Mouse (Mus musculus): ENCODE measurements around the gene Mpv17l.
"Not testable (repeated sequence)": the region's sequence is repeated elsewhere in the genome, so short reads cannot be mapped to it uniquely, and the experiment has no call there.

The Mpv17l gene

GRCm38 (mm10) chr16:13927456-13928075, 24.6 kb downstream of the Mpv17l start:
- DNase-seq (ENCODE audit: extremely low read depth, insufficient read length, low spot score): no peak

- no peak for DNase-seq (ENCODE audit: extremely low read depth, insufficient read length, low spot score)
These were observed 37.3 kb downstream of the Mpv17l start for GRCm38 (mm10) chr16:13940139-13940846.

GRCm38 (mm10) chr16:13940847-13941395, 38.0 kb downstream of the Mpv17l start:
- no peak for DNase-seq (ENCODE audit: extremely low read depth, insufficient read length, low spot score)

GRCm38 (mm10) chr16:13944178-13944577, 41.2 kb downstream of the Mpv17l start:
- no peak for DNase-seq (ENCODE audit: extremely low read depth, insufficient read length, low spot score)

- no peak for DNase-seq (ENCODE audit: extremely low read depth, insufficient read length, low spot score)
These were observed 41.8 kb downstream of the Mpv17l start for GRCm38 (mm10) chr16:13944752-13945151.

GRCm38 (mm10) chr16:13945153-13945552, 42.2 kb downstream of the Mpv17l start:
- DNase-seq (ENCODE audit: extremely low read depth, insufficient read length, low spot score): no peak

- DNase-seq (ENCODE audit: extremely low read depth, insufficient read length, low spot score): no peak
These were observed 43.3 kb downstream of the Mpv17l start for GRCm38 (mm10) chr16:13946306-13946705.

GRCm38 (mm10) chr16:13951245-13951644, 48.3 kb downstream of the Mpv17l start:
- DNase-seq (ENCODE audit: extremely low read depth, insufficient read length, low spot score): no peak

- no peak for DNase-seq (ENCODE audit: extremely low read depth, insufficient read length, low spot score)
These were observed 59.1 kb downstream of the Mpv17l start for GRCm38 (mm10) chr16:13962053-13962452.

- DNase-seq (ENCODE audit: extremely low read depth, insufficient read length, low spot score): peak; percentile 24
These were observed 66.1 kb downstream of the Mpv17l start for GRCm38 (mm10) chr16:13969096-13969495.

- DNase-seq (ENCODE audit: extremely low read depth, insufficient read length, low spot score): no peak
These were observed 69.1 kb downstream of the Mpv17l start for GRCm38 (mm10) chr16:13972051-13972450.

GRCm38 (mm10) chr16:13976358-13976896, 73.5 kb downstream of the Mpv17l start:
- DNase-seq (ENCODE audit: extremely low read depth, insufficient read length, low spot score): not testable (repeated sequence)

GRCm38 (mm10) chr16:13977026-13977425, 74.1 kb downstream of the Mpv17l start:
- not testable (repeated sequence) for DNase-seq (ENCODE audit: extremely low read depth, insufficient read length, low spot score)

- not testable (repeated sequence) for DNase-seq (ENCODE audit: extremely low read depth, insufficient read length, low spot score)
These were observed 78.8 kb downstream of the Mpv17l start for GRCm38 (mm10) chr16:13981726-13982125.

GRCm38 (mm10) chr16:13983161-13983560, 80.2 kb downstream of the Mpv17l start:
- no peak for DNase-seq (ENCODE audit: extremely low read depth, insufficient read length, low spot score)

GRCm38 (mm10) chr16:13986197-13986573, 83.2 kb downstream of the Mpv17l start:
- DNase-seq (ENCODE audit: extremely low read depth, insufficient read length, low spot score): no peak

- DNase-seq (ENCODE audit: extremely low read depth, insufficient read length, low spot score): peak; percentile 6
These were observed 83.9 kb downstream of the Mpv17l start, which contains the start of the genes 2900011O08Rik and Ifitm7 for GRCm38 (mm10) chr16:13986574-13987478. TSS of gene 2900011O08Rik (plus strand) at chr16:13986604. TSS of gene Ifitm7 (minus strand) at chr16:13986888.

- peak; percentile 43 for DNase-seq (ENCODE audit: extremely low read depth, insufficient read length, low spot score)
These were observed 89.7 kb downstream of the Mpv17l start for GRCm38 (mm10) chr16:13992518-13993248.

GRCm38 (mm10) chr16:13994076-13994475, 91.1 kb downstream of the Mpv17l start:
- DNase-seq (ENCODE audit: extremely low read depth, insufficient read length, low spot score): no peak

- DNase-seq (ENCODE audit: extremely low read depth, insufficient read length, low spot score): no peak
These were observed 91.5 kb downstream of the Mpv17l start for GRCm38 (mm10) chr16:13994502-13994901.

Data from 3134 (cell line).